Mouse (Mus musculus) adrenal gland, adult 2 months (tissue): ENCODE data around the gene Tmem30a. TPM values are rescaled to one million over a fixed set of nuclear protein-coding genes. Genes with fewer than 3 reads are reported as not detected.
A peak's percentile ranks its signal among the peaks of the same experiment; 100 is the strongest.

Experiments used
- DNase-seq: peaks from one replicate; pipeline ENCODE4 v3.0.0; 2021
- polyA plus RNA-seq: library from polyadenylated mRNA; depleted of rRNA; stranded (reverse); fragments of >200 nt; gene quantifications from 2 replicates; pipeline ENCODE4 v1.2.3, GENCODE M21; 2012
- total RNA-seq, 2 experiments: library from RNA; stranded (reverse); gene quantifications; 2 replicates each; pipeline ENCODE4 v1.2.3; 2021

Gene Tmem30a
- total and polyA plus RNA-seq, 3 experiments, result 87.2 to 113 (median 112) TPM

DNA sequence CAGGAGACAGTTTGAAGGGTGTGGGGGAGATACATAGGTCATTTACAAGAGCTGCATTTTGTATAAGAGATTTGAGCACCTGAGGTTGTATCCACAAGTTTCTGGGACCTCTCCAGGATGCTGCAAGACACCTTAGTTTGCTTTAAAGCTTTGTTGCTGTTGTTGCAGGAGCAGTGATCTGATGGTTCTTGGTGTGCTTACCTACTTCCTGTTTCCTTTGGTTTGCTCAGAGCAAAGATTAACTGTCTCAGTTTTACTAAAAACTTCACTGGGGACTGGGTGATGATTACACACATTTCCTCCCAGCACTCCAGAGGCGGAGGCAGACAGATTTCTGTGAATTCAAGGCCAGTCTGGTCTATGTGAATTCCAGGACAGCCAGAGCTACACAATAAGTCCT, 1.8 kb upstream of the Tmem30a start:
- no peak for DNase-seq

- peak; percentile 14 for DNase-seq
Measured at GRCm38 (mm10) chr9:79785794-79786085, 7.6 kb downstream of the Tmem30a start.

- DNase-seq, result no peak
Measured at GRCm38 (mm10) chr9:79784934-79785793, 8.1 kb downstream of the Tmem30a start.

- no peak for DNase-seq
Measured at GRCm38 (mm10) chr9:79784439-79784838, 8.9 kb downstream of the Tmem30a start.

- no peak for DNase-seq
Measured at GRCm38 (mm10) chr9:79779354-79779753, 14.0 kb downstream of the Tmem30a start.

- DNase-seq, result no peak
Measured at GRCm38 (mm10) chr9:79766991-79767545, 26.2 kb downstream of the Tmem30a start.

DNA sequence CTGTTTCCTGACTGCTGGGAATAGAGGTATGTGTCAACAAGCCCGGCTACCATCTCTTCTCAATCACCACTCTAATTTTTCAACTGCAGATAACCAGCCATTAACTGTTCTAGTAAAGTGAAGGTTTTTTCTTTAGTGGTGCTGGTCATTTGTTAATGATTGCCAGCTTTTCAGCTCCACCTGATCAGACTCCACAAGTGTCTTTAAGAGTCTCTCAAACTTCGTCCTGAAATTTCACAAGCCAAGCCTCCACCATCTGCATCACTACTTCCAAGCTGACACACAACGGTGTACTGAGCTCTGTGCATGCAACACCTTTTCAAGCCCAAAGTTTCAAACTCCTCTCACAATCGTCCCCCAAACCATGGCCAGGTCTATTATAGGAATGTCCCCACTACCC, 28.0 kb downstream of the Tmem30a start:
- DNase-seq, result no peak

- no peak for DNase-seq
Measured at GRCm38 (mm10) chr9:79762519-79762918, 30.8 kb downstream of the Tmem30a start.

DNA sequence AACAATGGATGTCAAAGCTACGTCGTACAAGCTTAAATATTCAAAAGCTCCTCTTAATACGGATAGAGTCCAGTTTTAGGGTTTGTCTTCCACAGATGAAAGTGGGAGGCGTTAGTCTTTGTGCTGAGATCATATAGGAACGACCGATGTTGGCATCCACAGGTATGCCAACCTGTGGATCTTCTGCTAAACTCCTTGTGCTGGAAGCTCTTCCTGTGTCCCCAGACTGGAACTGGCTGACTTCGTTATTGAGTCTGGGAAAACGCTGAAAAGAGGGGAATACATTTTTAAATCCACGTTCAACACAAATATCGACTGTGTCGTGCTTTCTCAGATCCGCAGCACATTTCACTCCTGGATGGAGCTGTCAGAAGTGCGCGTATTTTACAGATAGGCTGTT, 33.2 kb downstream of the Tmem30a start:
- DNase-seq, result no peak

- peak; percentile 97 for DNase-seq
Measured at GRCm38 (mm10) chr9:79759385-79760005, 33.8 kb downstream of the Tmem30a start, which contains the start of gene Cox7a2. Cox7a2 (minus strand) TSS chr9:79759878.

DNA sequence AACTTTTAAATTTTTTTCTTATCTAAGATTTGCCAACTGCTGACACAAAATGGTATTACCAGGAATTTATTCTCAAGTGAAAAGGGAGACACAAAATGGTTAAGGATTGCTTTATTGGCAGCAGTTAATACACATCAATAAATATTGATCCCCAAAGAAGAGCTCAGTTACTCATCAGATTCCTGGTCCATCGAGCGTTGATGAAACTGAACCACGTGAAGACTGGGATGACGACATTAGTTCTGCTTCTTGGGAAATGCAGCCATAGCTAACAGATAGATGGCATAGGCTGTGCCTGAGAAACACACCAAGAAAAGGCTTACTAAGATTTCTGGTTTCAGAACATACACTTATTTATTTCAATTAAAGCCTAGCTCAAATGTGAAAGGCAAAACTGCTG, 38.0 kb downstream of the Tmem30a start:
- no peak for DNase-seq

DNA sequence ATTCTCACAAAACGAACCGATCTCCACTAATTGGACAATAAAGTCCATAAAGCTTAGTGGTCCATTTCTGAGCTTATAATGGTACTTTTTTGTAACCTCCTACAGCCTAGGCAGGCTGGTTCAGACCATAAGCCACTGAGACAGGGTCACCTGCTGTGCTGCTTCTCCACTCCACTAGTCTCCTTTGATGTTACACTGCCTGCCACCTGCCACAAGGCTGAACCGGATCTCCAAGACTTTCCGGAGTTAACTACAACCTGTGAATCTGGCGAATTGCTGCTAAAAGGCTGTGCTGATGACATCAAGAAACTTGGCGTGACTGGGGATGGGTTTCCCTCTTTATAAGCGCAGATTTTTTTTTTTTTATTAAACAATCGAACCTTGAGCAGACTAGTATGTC, 41.5 kb downstream of the Tmem30a start:
- DNase-seq, result no peak

- no peak for DNase-seq
Measured at GRCm38 (mm10) chr9:79750709-79751108, 42.6 kb downstream of the Tmem30a start.

- no peak for DNase-seq
Measured at GRCm38 (mm10) chr9:79745036-79745435, 48.3 kb downstream of the Tmem30a start.

DNA sequence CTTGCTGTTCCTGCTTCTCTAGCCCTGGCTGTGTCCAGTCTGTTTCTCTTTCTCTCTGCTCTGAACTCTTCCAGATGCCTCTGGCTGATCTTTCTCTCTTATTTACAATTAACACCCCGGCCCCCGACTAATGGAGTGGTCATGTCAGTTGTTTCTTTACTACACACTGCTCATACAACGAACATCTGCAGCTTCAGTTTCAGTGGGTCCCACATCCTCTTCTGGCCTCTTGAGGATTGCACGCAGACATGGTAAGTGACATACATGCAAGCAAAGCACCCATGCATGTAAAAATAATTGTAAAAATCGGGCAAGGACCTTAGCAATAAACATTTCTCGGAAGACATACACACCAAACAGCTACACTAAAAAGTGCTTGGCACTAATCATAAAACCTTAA, 57.7 kb downstream of the Tmem30a start:
- no peak for DNase-seq

DNA sequence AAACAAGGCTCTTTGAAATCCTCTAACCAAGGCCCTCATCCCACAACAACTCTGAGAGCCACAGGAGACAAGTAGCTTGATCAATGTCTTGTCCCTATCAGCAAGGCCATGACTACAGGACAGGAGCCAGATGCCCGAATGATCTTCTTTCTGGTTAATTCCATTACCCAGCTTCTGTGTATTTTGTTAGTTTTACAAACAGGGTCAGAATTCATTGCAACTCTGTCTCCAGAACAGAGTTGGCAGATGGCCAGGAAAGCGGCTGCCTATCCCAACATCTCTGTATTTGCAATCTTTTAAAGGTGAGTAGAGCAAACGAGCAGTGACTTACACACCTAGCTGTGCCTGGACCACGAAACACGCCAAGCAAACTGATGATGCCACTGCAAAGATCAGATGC, 63.0 kb downstream of the Tmem30a start:
- DNase-seq, result peak; percentile 7

GRCm38 (mm10) chr9:79723090-79723489, 70.2 kb downstream of the Tmem30a start:
- DNase-seq, result no peak

- DNase-seq, result peak; percentile 46
Measured at GRCm38 (mm10) chr9:79721056-79721455, 72.3 kb downstream of the Tmem30a start.

DNA sequence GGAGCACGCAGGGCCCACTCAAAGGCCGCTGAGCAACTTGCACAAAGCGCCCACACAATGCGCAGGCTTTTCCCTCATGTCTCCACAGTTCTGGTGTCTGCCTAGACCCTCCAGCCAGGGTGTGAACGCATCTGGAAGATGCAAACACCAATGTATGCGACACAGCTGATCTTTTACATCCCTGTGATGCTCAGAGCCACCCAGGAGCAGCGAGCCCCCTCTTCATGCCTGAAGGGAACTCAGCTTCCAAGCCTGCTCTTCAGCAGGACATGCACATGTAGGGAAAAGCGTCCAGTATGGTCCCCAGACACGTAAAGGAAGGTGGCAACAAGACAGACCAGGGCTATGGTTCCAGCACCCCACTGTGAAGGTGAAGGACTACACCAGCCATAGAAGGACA, 73.2 kb downstream of the Tmem30a start:
- DNase-seq, result no peak

GRCm38 (mm10) chr9:79719451-79719850, 73.9 kb downstream of the Tmem30a start:
- DNase-seq, result peak; percentile 35
